Mouse (Mus musculus): ENCODE results near the gene Hmgcs1.
"Not testable (repeated sequence)": the region's sequence is repeated elsewhere in the genome, so short reads cannot be mapped to it uniquely, and the experiment has no call there.

Gene Hmgcs1

DNA sequence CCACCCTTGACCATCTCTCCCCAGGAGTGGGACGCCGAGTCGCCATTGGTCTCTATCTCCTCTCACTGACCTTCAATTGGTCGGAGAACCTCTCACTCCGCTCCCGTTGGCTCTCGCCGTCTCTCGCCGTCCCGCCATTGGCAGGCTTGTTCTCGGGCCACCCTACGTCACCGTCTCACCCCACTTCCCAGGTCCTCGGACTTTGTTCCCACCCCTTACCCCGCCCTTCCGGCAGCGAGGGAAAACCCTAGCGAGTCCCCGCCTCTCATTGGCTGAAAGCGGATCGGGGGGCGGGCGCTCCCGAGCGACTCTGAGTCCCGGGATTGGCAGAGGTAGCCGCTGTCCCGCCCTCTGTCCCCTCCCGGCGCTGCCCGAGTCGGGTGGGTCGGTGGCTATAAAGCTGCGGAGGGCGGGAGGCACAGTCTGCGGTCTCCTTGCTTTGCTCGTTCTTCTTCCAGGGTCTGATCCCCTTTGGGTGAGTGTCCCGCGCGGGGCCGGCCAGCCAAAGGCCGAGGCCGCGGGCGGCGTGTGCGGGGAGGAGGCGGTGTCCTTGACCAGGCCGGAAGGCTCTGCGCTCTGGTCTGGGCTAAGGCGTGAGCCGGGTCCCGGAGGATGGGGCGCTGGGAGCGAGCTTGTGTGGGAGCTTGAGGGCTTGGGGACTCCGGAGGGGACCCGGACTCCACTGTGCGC, at the start of gene Hmgcs1:
Gene Hmgcs1, plus strand, starts transcription at position 341 of the 690 bp plus-strand sequence.
- in situ Hi-C loops (cut with MboI, MseI) = no loop called here

DNA sequence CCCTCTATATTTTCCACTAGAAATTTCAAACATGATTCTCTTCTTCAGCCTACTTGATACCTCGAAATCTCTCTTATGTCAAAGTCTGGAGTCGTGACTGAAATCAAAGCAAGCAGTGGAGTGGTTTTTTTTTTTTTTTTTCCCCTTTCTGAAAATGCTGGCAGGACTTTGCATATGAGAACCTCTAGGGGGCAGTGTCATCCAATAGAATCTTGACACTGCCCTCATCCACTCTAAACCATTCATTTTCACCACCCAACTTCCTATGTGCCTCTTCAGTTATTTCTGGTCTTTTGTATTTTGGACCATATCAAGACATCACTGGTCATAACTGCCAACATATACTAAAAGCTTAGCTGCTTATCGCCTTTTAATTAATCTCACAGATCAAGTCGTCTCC, 49.7 kb upstream of the Hmgcs1 start:
- in situ Hi-C loops (cut with MboI, MseI) = no loop called here

DNA sequence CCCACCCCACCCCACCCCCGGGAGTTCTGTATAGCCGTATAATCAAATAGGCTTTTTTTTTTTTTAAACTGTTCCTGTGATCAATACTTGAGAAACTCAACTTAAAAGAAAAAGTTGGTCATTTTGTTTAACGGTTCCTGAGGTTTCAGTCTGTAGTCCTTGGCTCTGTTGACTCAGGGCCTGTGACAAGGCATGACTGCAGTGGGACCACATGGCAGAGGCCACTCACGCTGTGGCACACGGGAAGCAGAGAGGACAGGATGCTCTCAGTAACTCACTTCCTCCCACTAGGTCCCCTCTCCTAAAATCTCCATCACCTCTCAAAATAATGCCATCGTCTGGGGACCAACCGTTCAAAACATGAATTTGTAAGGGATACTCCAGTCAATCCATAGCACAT, 49.0 kb upstream of the Hmgcs1 start:
- in situ Hi-C loops (cut with MboI, MseI) = no loop called here

DNA sequence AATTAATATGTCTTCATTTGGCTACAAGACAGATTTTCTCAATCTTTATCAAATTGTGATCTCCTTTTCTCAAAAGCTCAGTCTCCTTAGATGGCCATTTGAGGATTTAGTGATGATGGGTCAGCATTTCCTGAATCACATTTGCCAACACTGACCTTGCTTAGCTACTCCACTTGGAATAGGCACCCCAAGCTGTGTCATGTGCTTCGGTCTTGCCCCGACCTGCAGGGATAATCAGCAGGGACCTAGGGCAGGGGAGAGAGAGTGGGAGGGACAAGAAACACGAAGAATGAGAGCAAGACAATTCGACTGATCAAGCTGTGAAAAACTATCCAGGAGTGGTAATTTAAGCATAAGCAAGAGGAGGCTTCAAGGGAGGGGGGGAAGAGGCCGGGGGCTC, 45.4 kb upstream of the Hmgcs1 start:
- in situ Hi-C loops (cut with MboI, MseI) = no loop called here

DNA sequence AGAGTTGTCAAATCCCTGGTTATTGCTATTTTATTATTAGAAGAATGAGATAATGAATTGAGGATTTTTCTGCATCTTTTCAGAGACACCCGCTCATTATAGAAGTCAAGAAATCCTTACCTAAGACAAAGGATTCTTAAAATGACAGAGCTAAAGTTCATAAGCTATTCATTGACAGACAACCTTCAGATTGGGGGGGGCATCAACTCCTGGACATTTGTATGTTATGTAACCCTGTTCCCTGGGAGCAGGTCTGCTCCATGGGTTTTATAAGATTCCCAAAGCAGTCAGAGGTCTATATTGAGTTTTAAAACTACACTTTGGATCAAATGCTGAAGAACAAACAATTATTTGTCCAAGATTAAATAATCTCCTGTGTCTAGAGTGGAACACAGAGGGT, 43.7 kb upstream of the Hmgcs1 start:
- in situ Hi-C loops (cut with MboI, MseI) = no loop called here

DNA sequence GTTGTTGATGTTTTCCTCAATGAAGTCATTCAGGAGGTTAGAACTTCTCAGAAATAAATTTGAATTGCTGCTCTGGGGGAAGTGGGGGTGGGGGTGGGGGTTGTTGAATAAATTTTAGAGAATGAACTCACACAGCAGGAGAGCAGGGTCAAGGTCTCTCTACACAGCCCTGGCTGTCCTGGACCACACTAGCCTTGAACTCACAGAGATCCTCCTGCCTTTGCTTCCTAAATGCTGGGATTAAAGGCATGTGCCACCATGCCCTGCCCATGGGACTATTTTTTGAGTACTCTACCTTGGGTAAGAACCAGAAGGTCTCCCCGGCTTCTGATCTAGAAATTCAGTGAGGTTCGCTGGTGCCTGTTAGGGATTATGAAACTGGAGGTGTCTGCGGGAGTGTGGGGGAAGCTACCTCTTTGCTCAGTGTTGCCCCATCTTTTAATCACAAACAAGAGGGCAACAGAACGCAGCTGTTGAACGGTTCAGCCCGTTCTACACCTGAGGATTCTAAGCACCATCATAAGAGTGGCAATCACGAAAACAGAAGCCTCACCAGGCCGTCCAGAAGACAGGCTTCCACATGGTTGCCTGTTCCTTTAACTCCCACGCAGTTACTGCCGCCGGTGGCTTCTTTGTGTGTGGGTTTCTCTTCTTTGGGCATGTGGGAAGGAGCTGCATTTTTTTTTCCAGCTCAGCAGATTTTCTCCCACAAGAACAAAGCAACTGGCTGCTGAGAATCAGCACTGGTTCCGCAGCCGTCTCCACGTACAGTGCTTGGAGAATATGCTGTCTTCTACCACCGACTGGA, 41.1 kb upstream of the Hmgcs1 start:
- in situ Hi-C loops (cut with MboI, MseI) = no loop called here

DNA sequence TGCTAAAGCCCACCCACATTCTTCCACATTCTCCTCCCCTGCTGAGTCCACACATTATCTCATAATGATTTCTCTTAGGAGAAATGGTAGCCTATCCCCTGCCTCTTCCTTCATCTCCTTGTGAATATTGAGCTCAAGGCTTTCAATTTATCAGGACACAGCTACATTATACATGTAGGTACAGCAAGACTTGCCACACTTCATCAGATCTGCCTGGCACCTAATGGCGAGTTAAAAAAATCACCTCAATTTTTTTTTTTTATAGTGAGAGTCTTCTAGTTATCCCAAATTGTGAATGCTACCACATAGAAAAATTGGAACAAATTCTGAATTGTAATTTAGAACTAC, 40.5 kb upstream of the Hmgcs1 start:
- in situ Hi-C loops (cut with MboI, MseI) = loop anchor here (5.0 kb wide), 1 partner anchor 78 kb away; no protein-coding TSS in a partner anchor

DNA sequence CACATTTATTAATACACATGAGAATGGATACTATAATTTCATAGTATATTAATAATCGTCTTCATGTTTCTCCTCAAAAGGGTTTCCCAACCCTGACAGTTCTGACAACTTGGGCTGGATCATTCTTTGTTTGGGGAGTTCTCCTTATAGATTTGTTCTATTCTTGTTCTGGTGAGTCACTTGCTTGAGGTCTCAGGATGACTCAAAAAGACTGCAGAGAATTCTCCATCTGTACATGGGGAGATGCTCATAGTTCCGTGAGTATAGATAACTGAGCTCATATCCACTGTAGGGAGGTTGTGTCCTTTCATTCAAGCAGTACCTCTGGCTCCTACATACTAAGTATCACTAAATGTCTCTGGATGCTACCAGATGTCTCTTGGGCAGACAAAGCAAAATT, 35.4 kb upstream of the Hmgcs1 start:
- in situ Hi-C loops (cut with MboI, MseI) = loop anchor here (5.0 kb wide), 1 partner anchor 73 kb away; no protein-coding TSS in a partner anchor

DNA sequence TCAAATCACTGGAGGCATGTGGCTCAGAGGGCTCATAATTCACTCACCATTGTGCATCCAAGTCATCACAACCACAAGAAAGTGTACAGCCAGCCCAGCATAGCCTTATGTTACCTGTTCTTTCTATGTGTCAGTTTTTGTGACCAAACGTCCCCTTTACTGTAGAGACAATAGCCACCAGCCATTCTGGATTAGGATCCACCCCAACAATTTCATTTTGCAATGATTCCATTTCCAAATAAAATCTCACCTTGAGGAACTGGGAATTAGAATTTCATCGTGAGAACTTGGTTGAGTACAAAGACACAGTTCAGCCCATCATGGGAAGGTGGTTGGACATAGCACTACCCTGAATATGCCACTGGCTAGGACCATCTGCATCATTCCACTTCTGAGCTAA, 33.9 kb upstream of the Hmgcs1 start:
- in situ Hi-C loops (cut with MboI, MseI) = no loop called here

DNA sequence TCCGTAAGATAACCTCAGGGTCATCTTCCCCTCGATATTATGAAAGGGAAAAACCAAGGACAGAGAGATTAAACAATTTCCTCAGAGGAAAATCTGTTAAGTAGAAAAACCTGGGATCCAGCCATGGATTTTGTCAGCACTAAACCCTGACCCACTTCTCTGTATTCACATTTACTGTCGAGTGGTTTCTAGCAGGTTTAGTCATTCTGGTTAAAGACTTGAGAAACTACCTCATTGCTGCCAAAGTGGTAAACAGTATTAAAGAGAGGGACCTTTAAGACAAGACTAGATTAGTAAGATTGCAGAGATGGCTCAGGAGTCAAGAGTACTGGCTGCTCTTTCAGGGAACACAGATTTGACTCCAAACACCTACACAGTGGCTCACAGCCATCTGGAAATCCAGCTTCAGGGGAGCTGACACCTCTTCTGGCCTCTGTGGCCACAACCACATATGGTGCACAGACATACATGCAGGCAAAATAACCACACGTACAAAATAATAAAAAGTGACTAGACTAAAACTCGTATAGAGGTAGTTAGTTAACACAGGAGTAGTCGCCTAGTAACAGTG, 33.2 kb upstream of the Hmgcs1 start:
- in situ Hi-C loops (cut with MboI, MseI) = no loop called here

DNA sequence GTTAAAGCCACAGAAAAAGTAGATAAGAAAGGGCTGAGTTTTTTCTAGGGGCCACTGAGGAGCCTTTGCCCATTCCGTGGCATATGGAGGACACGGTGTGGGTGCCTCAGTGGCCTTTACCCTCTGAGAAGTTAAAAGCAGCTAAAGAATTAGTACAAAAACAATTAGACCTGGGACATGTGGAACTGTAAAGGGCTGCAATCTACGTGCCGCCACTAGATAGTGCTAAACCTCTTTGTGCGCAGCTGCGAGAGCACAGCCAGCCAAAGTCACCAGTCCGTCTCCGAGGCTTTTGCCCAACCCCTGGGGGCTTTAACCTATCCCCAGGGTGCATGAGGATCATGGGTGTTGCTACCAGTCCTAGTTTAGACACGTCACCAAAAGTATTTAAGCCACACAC, 28.8 kb upstream of the Hmgcs1 start:
- in situ Hi-C loops (cut with MboI, MseI) = not testable (repeated sequence)

DNA sequence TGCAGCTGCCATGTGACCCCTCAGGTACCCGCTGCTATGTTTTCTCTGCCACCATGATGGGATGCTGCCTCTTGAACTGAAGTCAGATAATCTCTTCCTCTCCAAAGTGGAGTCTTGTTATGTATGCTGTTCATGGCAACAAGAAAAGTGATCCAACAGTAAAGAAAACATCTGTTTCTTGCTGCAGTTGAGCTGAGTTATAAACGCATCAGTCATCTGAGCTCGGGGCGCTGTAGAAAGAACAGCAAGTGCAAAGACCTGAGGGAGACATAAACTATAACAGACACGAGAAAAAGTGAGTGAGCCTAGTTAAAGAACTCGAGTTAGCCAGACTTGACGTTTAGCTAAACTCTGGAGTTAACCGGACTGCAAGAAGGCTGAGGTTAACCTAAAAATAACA, 11.4 kb upstream of the Hmgcs1 start:
- in situ Hi-C loops (cut with MboI, MseI) = no loop called here

DNA sequence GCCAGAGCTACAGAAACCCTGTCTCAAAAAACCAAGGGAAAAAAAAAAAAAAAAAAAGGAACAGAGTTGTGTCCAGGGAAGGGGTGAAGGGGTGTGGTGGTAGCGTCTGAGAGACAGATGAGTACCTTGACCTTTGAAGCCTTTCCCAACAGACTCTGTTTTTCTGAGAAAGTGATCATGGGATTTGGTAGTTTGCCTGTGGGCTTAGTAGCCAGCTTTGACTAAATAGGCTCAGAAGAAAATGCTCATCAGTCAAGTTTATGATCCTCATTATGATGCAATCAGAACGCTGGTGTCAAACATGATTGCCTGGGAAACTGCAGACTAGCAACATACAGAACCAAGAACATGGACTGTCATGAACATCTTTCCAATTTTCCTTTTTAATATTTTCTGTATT, 10.5 kb upstream of the Hmgcs1 start:
- in situ Hi-C loops (cut with MboI, MseI) = no loop called here

DNA sequence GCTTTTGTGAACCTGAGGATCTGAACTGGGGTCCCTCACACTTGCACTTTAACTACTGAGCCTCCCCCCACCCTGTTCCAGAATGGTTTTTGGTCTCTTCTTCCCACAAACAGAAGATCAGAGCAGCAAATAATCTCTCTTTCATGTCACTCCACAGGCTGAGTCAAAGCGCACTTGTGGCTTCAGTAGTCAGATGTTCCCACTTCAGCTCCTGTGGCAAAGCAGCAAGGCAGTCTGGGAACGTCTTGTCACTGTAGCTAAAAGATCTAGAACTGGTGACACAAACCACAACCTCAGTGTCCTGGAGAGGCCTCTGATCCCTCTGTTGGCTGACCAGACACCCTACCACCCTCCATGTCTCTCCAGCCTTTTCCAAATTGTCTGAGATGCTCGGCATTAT, 9.0 kb upstream of the Hmgcs1 start:
- in situ Hi-C loops (cut with MboI, MseI) = no loop called here

DNA sequence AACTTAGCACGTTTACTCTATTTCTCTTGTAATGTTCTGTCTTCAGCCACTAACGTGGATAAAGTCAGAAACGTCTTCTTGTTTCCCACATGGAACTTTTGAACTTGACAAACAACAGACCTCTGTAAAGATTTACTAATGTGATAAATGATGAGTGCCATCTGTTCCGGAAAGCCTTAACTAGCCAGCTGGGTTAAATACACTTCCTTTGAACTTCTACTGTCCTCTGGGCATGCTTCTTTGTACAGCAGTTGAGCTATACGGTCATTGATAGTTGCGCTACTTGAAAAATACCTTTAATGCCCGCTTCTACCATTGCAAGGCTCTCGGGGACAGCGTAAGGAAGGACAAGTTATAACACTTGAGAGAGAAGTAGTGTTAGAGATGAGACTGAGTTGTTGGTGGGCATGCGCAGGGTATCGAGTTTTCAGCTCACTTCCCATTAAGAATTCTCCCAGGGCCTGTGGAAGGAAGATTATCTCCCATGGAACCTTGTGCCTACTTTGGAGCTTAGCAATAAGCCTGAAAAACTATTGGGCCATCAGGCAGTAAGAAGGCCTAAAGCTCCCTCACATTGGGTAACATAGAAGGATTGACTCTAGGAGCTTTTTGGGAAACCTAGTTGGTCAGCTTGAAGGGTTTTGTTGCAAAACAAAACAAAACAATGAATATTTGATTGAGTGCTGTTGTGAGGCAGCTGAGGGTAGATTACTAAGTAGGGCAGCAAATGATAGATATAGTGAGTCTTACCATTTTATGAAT, 5.6 kb upstream of the Hmgcs1 start:
- in situ Hi-C loops (cut with MboI, MseI) = no loop called here

DNA sequence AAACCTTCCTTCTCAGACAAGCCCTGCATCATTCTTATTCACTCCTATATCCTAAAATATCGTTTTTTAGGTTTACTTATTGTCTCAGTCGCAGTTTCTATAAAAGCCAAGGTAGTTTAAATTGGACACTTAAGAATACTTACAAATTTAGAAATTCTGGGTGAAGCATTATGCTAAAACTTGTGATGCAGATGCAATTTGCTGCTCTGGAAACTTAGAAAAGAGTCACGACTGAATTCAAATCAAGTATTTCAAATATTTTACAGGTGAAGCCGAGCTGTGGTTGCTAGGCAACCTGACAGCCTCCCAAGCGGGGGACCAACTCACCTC, 505 bp upstream of the Hmgcs1 start:
- in situ Hi-C loops (cut with MboI, MseI) = no loop called here

DNA sequence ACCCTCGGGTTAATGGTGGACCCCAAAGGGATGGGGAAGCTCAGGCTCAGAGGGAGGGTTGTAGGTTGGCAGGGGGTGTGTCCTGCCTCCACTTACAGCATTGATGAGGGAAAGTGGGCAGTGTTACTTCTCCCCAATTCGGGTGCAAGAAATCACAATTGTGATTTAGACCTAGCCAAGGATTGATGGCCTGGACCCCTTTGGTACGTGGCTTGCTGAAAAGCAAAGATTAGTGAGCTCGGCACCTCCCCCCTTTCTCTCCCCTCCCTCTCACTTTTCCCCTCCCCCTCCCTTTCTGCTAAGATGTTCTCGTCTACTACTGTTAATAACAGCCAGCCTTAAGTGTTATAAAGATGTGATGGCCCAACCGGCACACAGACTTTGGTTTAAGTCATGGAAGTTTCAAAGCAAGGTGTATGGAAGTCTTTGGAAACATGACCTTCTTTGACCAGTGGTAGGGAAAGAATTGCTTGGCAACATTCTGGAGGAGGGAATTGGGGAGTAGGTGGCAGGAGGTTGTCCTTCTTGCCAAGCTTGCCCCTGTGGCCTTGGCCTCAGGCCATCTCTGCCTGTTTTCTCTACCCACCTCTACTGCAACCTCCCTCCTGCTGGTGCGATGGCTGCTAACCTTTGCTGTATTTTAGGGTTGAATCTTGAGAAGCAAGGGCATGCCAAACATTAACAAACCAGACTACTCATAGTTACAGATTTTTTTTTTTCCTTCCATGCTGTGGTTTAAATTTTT, 869 bp downstream of the Hmgcs1 start:
- in situ Hi-C loops (cut with MboI, MseI) = no loop called here

DNA sequence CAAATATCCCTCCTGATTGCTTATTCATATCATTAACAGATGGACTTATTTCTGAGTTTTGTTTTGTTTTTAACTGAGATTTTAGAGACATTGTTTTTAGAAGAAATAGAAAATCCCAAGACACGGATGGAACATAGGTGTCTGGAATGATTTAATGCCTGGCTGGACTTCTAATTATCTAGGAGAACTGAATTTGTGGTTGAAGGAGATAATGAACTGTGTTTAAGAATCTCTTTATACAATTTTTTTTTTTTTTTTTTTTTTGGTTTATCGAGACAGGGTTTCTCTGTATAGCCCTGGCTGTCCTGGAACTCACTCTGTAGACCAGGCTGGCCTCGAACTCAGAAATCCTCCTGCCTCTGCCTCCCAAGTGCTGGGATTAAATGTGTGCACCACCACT, 1.8 kb downstream of the Hmgcs1 start:
- in situ Hi-C loops (cut with MboI, MseI) = not testable (repeated sequence)

DNA sequence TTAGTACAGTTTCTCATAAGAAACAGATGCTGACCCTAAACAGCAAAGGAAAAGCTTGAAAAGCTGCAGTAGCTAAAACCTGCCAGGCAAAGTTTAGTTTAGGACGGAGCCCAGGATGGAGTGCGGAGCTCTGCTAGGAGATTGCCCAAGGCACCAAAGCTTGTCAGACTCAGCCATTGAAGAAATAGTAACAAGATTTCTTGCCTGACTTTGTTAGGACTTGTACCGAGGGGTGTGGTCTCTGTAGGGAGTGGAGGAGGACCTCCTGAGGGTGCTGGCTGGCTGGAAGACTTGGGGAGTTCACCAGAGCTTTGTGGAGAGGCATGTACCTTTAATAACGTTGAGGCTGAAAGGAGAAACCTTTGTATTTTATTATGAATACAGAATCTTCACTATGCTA, 5.5 kb downstream of the Hmgcs1 start:
- in situ Hi-C loops (cut with MboI, MseI) = loop anchor here (5.0 kb wide), 1 partner anchor 58 kb away; no protein-coding TSS in a partner anchor

DNA sequence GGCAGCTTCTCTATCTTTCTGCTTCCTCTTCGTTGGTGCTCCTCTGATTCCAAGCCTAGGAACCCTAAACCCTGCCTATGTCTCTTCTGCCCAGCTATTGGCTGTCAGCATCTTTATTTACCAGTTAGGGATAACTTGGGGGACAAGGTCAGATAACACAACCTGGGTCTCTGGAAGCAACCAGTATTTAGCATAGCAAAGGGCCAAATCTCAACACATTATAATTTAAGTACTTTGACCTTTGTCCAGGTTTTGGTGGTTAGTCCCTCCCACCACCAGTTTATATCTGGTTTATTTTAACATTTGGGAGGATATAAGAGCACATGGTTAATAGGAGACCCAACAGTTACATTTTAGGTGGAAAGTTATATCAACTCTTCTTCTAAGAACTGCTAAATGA, 6.3 kb downstream of the Hmgcs1 start:
- in situ Hi-C loops (cut with MboI, MseI) = loop anchor here (5.0 kb wide), 1 partner anchor 59 kb away; no protein-coding TSS in a partner anchor

DNA sequence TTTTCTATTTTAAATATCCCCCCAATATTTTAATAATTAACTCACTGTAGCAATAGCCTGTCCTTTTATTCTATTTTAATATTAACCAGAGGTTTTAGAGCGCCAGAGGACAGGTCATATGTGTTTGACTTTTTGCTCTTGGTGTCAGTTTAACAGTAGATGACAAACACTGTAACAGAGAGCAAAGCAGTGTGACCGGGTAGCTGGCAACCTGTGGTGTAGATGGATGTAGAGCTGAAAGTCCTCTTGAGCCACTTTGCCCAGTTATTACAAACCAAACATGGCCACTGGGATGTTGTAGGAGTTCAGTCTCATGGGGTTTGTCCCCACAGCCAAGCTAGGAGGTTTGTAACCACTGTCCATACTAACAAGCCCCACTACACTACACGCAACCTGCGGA, 8.3 kb downstream of the Hmgcs1 start:
- in situ Hi-C loops (cut with MboI, MseI) = loop anchor here (5.0 kb wide), 1 partner anchor 61 kb away; no protein-coding TSS in a partner anchor

All from T-helper 1 cell (primary cell).